Mouse (Mus musculus): ENCODE measurements around the gene Cradd. TPM values are rescaled to one million over a fixed set of nuclear protein-coding genes. Genes with fewer than 3 reads are reported as not detected.

Cradd gene
- polyA plus RNA-seq, 1 experiment from 2014 or later = 9.6 TPM

DNA sequence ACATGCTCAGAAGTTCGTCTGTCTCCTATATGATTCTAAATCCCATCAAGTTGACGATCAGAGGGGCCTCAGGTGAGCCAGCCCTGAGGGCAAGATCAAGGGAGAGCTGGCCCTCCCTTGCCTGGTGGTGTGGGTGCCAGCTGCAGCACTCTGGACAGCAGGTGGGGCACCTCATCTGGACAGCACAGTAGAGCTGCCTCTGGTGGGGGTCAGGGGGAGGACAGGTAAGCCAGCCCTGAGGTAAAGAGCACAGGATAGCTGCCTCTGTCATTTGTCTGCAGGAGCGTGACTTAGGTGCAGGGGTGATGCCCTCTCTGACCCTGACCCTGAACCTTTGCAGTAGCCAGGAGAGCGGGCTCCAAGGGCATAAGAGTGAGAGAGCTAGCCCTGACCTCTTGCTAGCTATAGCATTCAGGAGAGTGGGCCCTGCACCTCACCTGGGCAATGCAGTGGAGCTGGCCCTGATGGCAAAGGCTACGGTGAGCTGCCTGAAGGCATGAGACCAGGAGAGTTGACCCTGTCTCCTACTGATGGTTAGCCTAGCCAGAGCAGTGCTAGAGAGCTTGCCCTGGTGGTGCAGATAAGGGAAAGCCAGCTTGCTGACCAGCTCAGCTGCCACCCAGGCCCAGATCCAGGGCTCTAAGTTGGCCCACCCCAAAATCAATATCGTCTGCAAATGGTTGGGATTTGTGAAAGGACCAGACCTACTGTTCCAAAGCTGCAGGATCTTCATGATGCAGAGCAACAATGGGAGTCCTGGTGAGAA is 176.6 kb downstream of the Cradd start:
- DNase-seq (ENCODE audit: low spot score) = no peak
- Histone ChIP-seq H3K27me3 (ENCODE audit: insufficient read depth, poor library complexity, severe bottlenecking) (no peaks in the 10 kb centered on the region), H3K4me3 (no peak overlapping the region), H3K4me1 (peaks cover 48% of the 10 kb centered on the region), H3K36me3 (no peaks in the 10 kb centered on the region), H3K27ac (peak overlapping the region; percentile 56; the same call in 1 of the 2 replicates), H3K9me3 (no peaks in the 10 kb centered on the region)
- WGBS = 83% methylated on average over 6 of the region's 6 CpGs

DNA sequence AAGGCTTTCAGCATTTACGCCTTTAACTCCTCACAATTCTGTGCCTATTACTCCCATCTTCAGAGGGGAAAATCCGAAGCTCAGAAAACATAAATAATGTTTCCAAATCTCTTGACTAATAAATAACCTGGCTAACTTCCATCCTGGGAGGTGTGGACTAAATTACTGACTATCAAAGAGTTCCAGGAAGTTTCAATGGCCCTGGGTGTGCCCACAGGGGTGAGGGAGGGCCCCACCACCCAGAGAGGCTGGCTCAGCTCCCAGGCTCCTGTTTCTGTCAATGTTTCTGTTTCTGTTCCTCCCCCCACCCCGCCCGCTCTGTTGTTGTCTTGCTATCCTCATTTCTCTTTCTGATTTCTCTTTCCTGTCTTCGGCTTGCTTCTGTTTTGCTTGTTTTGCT is 177.4 kb downstream of the Cradd start:
- no peak for DNase-seq (ENCODE audit: low spot score)
- peak overlapping the region; percentile 56 for H3K27ac ChIP-seq
- no peaks in the 10 kb centered on the region for H3K36me3 ChIP-seq
- H3K27me3 ChIP-seq (ENCODE audit: insufficient read depth, poor library complexity, severe bottlenecking) = no peaks in the 10 kb centered on the region
- no peaks in the 10 kb centered on the region for H3K9me3 ChIP-seq
- H3K4me1 ChIP-seq = peaks cover 52% of the 10 kb centered on the region
- H3K4me3 ChIP-seq = no peak overlapping the region
- 68% methylated on average over 5 of the region's 5 CpGs for WGBS

DNA sequence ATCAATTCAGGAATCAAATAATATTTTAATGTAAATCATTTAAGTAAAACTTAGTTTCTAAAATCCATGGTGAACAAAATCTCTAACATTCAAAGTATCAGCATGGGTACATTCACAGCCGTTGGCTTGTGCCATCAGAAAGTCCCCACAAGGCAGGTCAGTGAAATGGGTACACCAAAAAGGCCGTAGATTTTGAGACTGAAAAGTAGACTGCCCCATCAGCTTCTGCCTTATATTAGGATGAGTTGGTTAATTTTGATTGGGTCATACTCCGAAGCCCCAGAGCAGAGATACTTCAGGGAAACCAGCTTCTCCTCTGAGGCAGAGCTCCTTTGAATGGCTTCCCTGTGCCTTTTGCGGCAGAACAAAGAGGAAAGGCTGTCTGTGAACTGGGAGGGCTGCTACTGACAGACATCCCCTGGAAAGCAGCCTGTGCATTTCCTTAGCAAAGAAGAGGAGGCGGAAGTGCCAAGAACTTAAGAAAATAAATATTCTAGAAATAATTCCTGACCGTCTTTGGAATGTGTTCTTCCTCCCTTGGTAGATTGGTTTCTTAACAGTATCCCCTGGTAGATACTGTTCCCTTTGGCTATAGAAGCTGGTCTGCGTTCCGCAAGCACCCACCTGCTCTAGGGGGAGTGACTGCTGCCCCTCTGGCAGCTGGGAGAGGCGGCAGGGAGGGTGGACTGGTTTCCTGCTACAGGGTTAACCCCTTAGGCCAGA is 178.6 kb downstream of the Cradd start:
- H3K36me3 ChIP-seq = no peaks in the 10 kb centered on the region
- H3K27ac ChIP-seq = peak overlapping the region; percentile 88
- WGBS = 46% methylated on average over 9 of the region's 9 CpGs
- H3K9me3 ChIP-seq = no peaks in the 10 kb centered on the region
- H3K4me3 ChIP-seq = no peak overlapping the region
- peaks cover 60% of the 10 kb centered on the region for H3K4me1 ChIP-seq
- DNase-seq (ENCODE audit: low spot score) = no peak
- no peaks in the 10 kb centered on the region for H3K27me3 ChIP-seq (ENCODE audit: insufficient read depth, poor library complexity, severe bottlenecking)

DNA sequence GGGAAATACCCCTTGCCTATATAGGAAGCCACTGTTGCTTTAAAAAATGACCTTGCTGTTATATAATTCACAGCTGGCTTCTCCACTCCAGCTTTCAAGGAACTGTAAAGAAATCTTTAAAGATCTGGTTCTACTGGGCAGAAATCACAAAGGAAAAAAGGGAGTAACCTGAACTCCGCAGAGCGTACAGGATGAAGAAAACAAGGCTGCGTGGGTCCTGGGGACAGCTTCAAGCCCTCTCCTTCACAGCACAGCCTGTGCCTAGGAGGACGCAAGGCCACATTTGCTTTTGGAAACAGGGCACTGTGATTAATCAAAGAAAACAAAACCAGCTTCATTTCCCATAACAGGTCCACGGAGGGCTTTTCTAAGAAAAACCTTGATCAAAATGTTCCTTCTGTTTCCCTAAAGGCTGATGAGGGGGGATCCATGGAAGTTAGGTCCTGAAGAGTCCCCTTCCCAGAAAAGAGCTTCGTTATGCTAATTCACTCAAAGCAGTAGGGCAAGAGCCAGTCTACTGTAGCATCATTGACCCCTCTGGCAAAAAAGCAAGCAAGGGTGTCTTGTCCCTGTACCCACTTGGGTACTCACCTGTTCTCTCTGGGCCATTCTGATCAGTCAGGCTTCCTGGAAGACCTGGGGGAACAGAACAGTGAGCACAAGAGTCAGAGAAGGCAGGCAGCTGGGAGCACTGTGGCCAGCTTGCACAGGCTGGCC is 179.4 kb downstream of the Cradd start:
- Histone ChIP-seq H3K27ac (peak overlapping the region; percentile 88), H3K36me3 (no peaks in the 10 kb centered on the region), H3K9me3 (no peaks in the 10 kb centered on the region), H3K4me1 (peaks cover 62% of the 10 kb centered on the region), H3K27me3 (ENCODE audit: insufficient read depth, poor library complexity, severe bottlenecking) (no peaks in the 10 kb centered on the region), H3K4me3 (no peak overlapping the region)
- DNase-seq (ENCODE audit: low spot score) = no peak
- WGBS = 80% methylated on average over 6 of the region's 6 CpGs

DNA sequence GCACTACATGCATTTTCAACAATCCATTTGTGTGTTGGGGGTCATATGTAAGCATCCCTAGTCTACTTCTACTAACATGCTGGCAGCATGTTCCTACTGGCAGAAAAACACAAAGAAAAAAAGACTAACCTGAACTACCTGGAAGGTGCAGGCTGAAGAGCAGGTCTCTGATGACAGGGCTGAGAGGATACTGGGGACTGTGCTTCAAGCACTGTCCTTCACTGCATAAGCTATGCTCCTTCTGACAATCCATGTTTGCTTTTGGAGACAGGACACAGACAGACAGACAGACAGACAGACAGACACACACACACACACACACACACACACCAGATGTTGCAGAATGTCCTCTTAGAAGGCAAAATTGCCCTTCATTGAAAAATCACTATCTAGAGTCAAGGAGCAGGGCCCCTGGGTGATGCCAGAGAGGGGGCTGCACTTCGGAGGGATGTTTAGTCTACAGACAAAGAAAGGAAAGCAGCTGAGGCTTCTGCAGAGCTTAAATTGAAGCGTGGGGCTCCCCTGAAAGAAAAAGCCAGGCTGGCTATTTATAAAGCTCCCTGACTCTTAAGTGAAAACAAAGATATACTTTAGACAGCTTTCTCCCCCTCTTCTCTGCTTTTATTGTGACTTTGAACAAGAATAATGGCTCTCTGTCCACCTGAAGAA is 180.4 kb downstream of the Cradd start:
- Histone ChIP-seq H3K27ac (peak overlapping the region; percentile 88), H3K27me3 (ENCODE audit: insufficient read depth, poor library complexity, severe bottlenecking) (no peaks in the 10 kb centered on the region), H3K4me3 (no peak overlapping the region), H3K9me3 (no peaks in the 10 kb centered on the region), H3K36me3 (no peaks in the 10 kb centered on the region), H3K4me1 (peaks cover 64% of the 10 kb centered on the region)
- DNase-seq (ENCODE audit: low spot score) = no peak
- WGBS = 17% methylated on average over 2 of the region's 2 CpGs

DNA sequence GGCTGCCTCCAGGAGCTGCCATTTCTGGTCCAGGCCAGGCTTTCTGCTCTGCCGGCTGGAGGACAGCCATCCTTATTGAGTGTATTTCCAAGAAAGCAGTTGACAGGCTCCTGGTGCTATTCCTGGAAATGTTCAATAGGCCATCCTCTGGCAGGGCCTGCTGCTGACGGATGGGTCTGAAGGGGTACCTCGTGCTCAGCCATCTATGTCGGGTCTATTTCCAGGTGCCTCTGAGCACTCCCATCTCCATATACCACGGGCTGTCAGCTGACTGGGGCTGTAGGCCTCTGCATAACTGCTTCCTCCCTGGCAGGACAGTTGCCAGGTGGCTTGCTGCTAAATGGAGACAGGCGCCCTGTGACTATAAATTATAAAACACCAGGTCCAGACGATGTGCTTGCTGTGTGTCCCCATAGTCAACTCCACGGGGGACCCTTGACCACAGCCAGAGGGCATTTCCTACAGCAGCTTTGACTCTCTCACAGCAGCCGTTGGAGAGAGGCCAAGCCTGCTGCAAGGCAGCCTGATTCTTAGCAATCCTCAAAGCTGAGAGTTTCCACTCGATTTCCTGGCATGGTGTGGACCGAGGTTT is 181.0 kb downstream of the Cradd start:
- peaks cover 67% of the 10 kb centered on the region for H3K4me1 ChIP-seq

DNA sequence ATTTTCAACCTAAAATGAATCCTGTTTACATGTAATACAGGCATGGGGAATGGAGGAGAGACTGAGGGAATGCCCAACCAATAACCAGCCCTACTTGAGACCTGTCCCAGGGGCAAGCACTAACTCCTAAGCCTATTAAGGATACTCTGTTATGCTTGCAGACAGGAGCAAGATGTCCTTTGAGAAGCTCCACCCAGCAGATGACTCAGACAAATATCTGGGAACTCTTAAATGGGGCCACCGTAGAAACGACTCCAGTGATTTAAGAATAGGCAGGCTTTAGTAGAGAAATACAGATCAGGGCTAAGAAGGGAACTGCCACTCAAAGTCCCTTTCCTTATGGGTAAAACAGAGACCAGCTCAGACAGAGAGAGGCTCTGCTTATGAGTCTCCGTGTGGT is 182.9 kb downstream of the Cradd start:
- Histone ChIP-seq H3K27me3 (ENCODE audit: insufficient read depth, poor library complexity, severe bottlenecking) (no peaks in the 10 kb centered on the region), H3K36me3 (no peaks in the 10 kb centered on the region), H3K27ac (peak overlapping the region; percentile 6; the same call in 1 of the 2 replicates), H3K4me3 (no peak overlapping the region), H3K9me3 (no peaks in the 10 kb centered on the region), H3K4me1 (peaks cover 55% of the 10 kb centered on the region)
- DNase-seq (ENCODE audit: low spot score) = no peak
- WGBS = 52% methylated on average over 3 of the region's 3 CpGs

More for the DNA sequence above, 181.0 kb downstream of the Cradd start:
- Histone ChIP-seq H3K27ac (peak overlapping the region; percentile 88), H3K4me3 (no peak overlapping the region), H3K9me3 (no peaks in the 10 kb centered on the region), H3K27me3 (ENCODE audit: insufficient read depth, poor library complexity, severe bottlenecking) (no peaks in the 10 kb centered on the region), H3K36me3 (no peaks in the 10 kb centered on the region)
- peak; percentile 92 for DNase-seq (ENCODE audit: low spot score)
- WGBS = 19% methylated on average over 11 of the region's 11 CpGs

DNA sequence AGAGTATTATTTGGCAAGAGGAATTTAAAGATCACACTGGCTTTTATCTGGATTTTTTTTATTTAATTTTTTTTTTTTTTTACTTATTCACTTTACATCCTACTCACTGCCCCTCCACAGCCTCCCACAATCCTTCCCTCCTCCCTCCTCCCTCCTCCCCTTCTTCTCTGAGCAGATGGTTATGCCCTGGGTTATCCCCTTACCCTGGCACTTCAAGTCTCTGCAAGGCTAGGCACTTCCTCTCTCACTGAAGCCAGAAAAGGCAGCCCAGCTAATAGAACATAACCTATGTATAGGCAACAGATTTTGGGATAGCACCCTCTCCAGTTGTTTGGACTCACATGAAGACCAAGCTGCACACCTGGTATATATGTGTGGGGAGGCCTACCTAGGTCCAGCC is 183.7 kb downstream of the Cradd start:
- no peaks in the 10 kb centered on the region for H3K27me3 ChIP-seq (ENCODE audit: insufficient read depth, poor library complexity, severe bottlenecking)
- H3K4me3 ChIP-seq = no peak overlapping the region
- no peaks in the 10 kb centered on the region for H3K9me3 ChIP-seq
- H3K27ac ChIP-seq = no peak overlapping the region
- H3K4me1 ChIP-seq = peaks cover 47% of the 10 kb centered on the region
- H3K36me3 ChIP-seq = no peaks in the 10 kb centered on the region
- no peak for DNase-seq (ENCODE audit: low spot score)

DNA sequence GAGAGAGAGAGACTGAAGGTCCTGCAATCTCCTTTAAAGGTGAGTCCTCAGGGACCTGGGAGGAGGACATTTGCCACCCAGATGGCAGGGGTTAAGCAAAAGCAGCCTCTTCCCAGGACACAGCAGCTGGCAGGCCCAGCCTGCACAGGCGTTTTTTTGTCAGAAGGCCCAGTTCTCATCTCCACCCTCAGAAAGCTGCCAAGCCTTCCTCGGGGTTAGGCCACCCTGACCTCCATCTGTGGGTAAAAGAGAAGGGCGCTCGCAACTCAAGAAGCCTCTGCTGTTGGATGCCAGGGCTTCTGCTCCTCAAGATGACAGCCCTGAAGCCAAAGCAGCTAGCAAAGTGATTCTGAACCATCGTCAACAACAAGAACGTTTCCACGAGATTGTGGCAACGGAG is 184.3 kb downstream of the Cradd start:
- peak overlapping the region; percentile 39; the same call in 1 of the 2 replicates for H3K27ac ChIP-seq
- no peak for DNase-seq (ENCODE audit: low spot score)
- 77% methylated on average over 8 of the region's 8 CpGs for WGBS

DNA sequence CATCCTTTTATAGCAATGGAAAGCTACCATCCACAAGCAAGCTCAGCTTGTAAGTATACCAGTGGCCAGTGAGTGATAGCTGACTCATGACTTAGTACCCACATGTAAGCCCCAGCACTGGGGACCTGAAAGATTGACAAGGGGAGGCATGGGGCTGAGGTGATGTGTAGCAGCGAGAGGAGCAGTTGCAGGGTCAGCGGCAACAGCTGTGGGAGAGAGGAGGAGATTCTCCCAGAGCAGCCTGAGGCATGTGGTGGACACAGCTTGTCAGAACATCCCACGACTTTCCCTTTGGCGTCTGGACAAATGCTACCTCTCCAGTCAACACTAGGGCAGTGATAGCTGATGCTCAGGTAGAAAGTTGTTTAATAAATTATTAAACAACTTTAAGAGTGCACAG is 190.9 kb downstream of the Cradd start:
- no peaks in the 10 kb centered on the region for H3K36me3 ChIP-seq
- no peak overlapping the region for H3K4me3 ChIP-seq
- H3K4me1 ChIP-seq = peaks cover 2% of the 10 kb centered on the region; the same call in 1 of the 2 replicates
- no peaks in the 10 kb centered on the region for H3K27me3 ChIP-seq (ENCODE audit: insufficient read depth, poor library complexity, severe bottlenecking)
- H3K27ac ChIP-seq = no peak overlapping the region
- DNase-seq (ENCODE audit: low spot score) = no peak
- 63% methylated on average over 4 of the region's 4 CpGs for WGBS
- no peaks in the 10 kb centered on the region for H3K9me3 ChIP-seq

More for the DNA sequence above, 184.3 kb downstream of the Cradd start:
- Histone ChIP-seq H3K27me3 (ENCODE audit: insufficient read depth, poor library complexity, severe bottlenecking) (no peaks in the 10 kb centered on the region), H3K4me1 (peaks cover 43% of the 10 kb centered on the region), H3K9me3 (no peaks in the 10 kb centered on the region), H3K4me3 (no peak overlapping the region), H3K36me3 (no peaks in the 10 kb centered on the region)

Data from heart, embryonic 10.5 days (tissue).